Mouse (Mus musculus): ENCODE measurements around the gene Tnfsf15. TPM values are rescaled to one million over a fixed set of nuclear protein-coding genes. Genes with fewer than 3 reads are reported as not detected.
A peak's percentile ranks its signal among the peaks of the same experiment; 100 is the strongest.

Tnfsf15 gene
- polyA plus RNA-seq, 1 experiment from 2014 or later, result 0.16 TPM

DNA sequence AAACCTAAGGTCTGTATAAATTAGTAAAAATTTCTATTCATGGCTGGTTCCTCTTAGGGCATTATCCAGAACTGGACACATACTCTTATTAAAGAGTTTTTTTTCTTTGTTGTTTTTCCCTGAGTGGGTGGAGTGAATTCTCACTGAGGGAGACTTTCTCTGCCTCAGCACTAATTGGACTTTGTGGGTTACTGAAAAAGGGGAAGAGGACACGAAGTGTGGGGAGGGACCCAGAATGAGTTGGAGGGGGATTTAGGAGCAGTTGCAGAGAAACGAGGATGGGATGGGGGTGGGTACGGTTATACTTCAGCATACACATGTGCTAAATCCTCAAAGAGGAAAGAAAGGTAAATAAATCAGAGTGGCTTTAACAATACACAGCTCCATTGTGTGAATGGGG, 45.2 kb downstream of the Tnfsf15 start:
- no peak overlapping the region for H3K4me3 ChIP-seq (ENCODE audit: low read length)
- H3K9ac ChIP-seq (ENCODE audit: low read depth, low read length), result no peak overlapping the region
- WGBS, result 50% methylated on average over 3 of the region's 3 CpGs
- H3K27me3 ChIP-seq (replicated peaks; ENCODE audit: control insufficient read depth, insufficient read depth, low read length), result no peaks in the 10 kb centered on the region
- no peak overlapping the region for H3K27ac ChIP-seq (ENCODE audit: low read length)
- no peaks in the 10 kb centered on the region for H3K9me3 ChIP-seq (ENCODE audit: control insufficient read depth, low read length)
- H3K36me3 ChIP-seq (ENCODE audit: control insufficient read depth, insufficient read depth, low read length), result no peaks in the 10 kb centered on the region
- H3K4me1 ChIP-seq (ENCODE audit: control insufficient read depth, insufficient read depth, low read length), result 0 out of 2 replicates have a peak, but pooled peaks cover 3% of the 10 kb centered on the region
- ATAC-seq, result no peak
- H3K4me2 ChIP-seq (ENCODE audit: low read depth, low read length), result no peak overlapping the region

DNA sequence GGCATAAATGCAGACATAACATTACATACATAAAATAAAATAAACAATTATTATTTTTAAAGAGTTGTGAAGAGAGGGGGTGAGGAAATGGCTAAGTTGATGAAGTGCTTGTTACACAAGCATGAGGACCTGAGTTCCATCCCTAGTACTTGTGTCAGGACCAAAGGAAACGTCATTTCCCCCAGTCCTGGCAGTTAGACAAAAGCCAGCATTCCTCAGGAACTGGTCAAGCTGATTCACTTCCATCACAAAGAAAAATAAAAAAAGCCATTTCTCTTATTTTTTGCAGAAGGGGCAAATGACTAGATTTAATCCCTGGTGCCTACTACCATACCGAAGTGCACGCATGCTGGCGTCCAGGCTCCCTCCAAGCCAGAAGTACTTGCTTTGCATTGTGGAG, 48.0 kb downstream of the Tnfsf15 start:
- Histone ChIP-seq H3K4me2 (ENCODE audit: low read depth, low read length) (no peak overlapping the region), H3K27ac (ENCODE audit: low read length) (no peak overlapping the region), H3K27me3 (replicated peaks; ENCODE audit: control insufficient read depth, insufficient read depth, low read length) (no peaks in the 10 kb centered on the region), H3K9me3 (ENCODE audit: control insufficient read depth, low read length) (no peaks in the 10 kb centered on the region), H3K4me3 (ENCODE audit: low read length) (no peak overlapping the region), H3K9ac (ENCODE audit: low read depth, low read length) (no peak overlapping the region), H3K36me3 (ENCODE audit: control insufficient read depth, insufficient read depth, low read length) (no peaks in the 10 kb centered on the region), H3K4me1 (ENCODE audit: control insufficient read depth, insufficient read depth, low read length) (0 out of 2 replicates have a peak, but pooled peaks cover 3% of the 10 kb centered on the region)
- ATAC-seq, result no peak
- 82% methylated on average over 4 of the region's 4 CpGs for WGBS

DNA sequence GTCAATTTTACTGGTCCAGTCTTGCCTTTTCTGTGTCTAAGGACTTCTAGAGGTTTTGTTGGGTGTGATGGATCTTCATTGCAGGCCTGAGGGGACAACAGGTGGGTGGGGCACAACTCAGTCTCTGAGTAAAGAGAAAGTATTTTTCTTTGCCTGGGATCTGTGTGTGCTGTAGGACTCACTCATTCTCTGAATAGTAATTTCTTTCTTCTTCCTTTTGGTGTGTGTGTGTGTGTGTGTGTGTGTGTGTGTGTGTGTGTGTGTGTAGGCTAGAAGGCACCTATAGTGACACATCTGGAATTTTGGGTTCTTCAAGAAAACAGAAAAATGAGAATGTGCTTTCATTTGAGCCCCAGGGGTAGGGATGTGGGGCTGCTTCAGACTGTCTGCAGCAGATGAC, 52.6 kb downstream of the Tnfsf15 start:
- no peaks in the 10 kb centered on the region for H3K27me3 ChIP-seq (replicated peaks; ENCODE audit: control insufficient read depth, insufficient read depth, low read length)
- H3K4me1 ChIP-seq (ENCODE audit: control insufficient read depth, insufficient read depth, low read length), result no peaks in the 10 kb centered on the region
- no peaks in the 10 kb centered on the region for H3K36me3 ChIP-seq (ENCODE audit: control insufficient read depth, insufficient read depth, low read length)
- H3K9ac ChIP-seq (ENCODE audit: low read depth, low read length), result no peak overlapping the region
- no peak overlapping the region for H3K27ac ChIP-seq (ENCODE audit: low read length)
- ATAC-seq, result no peak
- no peaks in the 10 kb centered on the region for H3K9me3 ChIP-seq (ENCODE audit: control insufficient read depth, low read length)
- no peak overlapping the region for H3K4me3 ChIP-seq (ENCODE audit: low read length)
- no peak overlapping the region for H3K4me2 ChIP-seq (ENCODE audit: low read depth, low read length)

DNA sequence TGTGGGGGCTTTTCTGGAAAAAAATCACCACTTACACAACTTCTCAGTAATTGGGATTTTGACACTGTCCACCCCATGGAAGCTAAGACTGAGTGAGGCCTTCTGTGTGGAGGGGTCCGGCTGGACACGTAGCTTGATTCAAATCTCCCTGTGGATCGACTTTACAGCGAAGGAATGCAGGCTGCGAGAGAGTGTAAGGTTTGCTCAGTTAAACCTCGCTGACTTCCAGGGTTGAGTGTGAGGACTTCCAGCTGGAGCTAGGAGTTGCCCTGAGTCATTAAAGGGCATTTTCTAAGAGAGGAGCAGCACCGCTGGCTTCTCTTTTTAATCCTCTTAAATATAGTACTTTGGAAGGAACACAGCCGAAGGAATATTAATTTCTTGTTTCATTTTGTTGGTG, 57.5 kb downstream of the Tnfsf15 start:
- no peak for ATAC-seq

DNA sequence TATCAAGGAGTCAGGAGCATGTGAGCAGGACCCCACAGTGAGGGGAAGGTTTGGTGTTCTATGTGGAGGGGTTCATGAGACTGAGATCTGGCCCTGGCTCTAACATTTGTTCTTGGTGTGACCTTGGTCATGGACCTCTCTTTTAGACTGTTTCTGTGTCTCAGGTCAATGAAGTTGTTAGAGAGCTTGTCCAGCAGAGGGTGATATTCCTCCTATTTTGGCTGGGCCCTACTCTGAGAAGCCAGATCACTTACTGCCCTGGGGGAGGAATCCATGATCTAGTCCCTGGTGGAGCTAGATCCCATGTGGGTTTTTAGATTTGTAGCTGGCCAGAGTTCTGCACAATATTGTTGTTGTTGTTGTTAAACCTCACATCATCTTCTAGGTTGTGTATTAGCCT, 58.8 kb downstream of the Tnfsf15 start:
- ATAC-seq, result 0 out of 2 replicates have a peak, but pooled peaks have one; percentile 43
- H3K27ac ChIP-seq (ENCODE audit: low read length), result no peak overlapping the region
- H3K9ac ChIP-seq (ENCODE audit: low read depth, low read length), result no peak overlapping the region

More for the DNA sequence above, 57.5 kb downstream of the Tnfsf15 start:
- H3K36me3 ChIP-seq (ENCODE audit: control insufficient read depth, insufficient read depth, low read length), result no peaks in the 10 kb centered on the region
- H3K27ac ChIP-seq (ENCODE audit: low read length), result no peak overlapping the region
- H3K4me3 ChIP-seq (ENCODE audit: low read length), result no peak overlapping the region
- H3K4me1 ChIP-seq (ENCODE audit: control insufficient read depth, insufficient read depth, low read length), result peaks cover 10% of the 10 kb centered on the region
- no peaks in the 10 kb centered on the region for H3K9me3 ChIP-seq (ENCODE audit: control insufficient read depth, low read length)
- no peaks in the 10 kb centered on the region for H3K27me3 ChIP-seq (replicated peaks; ENCODE audit: control insufficient read depth, insufficient read depth, low read length)
- WGBS, result 48% methylated on average over 8 of the region's 8 CpGs
- no peak overlapping the region for H3K9ac ChIP-seq (ENCODE audit: low read depth, low read length)
- H3K4me2 ChIP-seq (ENCODE audit: low read depth, low read length), result no peak overlapping the region

DNA sequence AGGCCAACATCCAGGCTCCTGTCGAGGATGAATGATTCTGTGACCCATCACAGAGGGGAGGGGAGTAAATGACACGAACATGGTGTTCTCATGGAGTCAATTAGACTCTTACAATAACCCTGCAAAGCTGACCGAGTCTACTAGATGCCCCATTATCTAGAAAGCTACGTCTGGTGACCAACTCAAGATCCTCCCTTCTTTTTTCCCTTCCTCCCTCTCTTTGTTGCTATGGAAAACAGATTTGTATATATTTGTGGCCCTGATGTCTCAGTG, 59.7 kb downstream of the Tnfsf15 start:
- Histone ChIP-seq H3K27me3 (replicated peaks; ENCODE audit: control insufficient read depth, insufficient read depth, low read length) (no peaks in the 10 kb centered on the region), H3K4me1 (ENCODE audit: control insufficient read depth, insufficient read depth, low read length) (peaks cover 10% of the 10 kb centered on the region), H3K4me2 (ENCODE audit: low read depth, low read length) (no peak overlapping the region), H3K27ac (ENCODE audit: low read length) (no peak overlapping the region), H3K9me3 (ENCODE audit: control insufficient read depth, low read length) (no peaks in the 10 kb centered on the region), H3K4me3 (ENCODE audit: low read length) (no peak overlapping the region), H3K36me3 (ENCODE audit: control insufficient read depth, insufficient read depth, low read length) (no peaks in the 10 kb centered on the region), H3K9ac (ENCODE audit: low read depth, low read length) (no peak overlapping the region)
- no peak for ATAC-seq
- 61% methylated on average over 4 of the region's 4 CpGs for WGBS

More for the DNA sequence above, 58.8 kb downstream of the Tnfsf15 start:
- H3K4me1 ChIP-seq (ENCODE audit: control insufficient read depth, insufficient read depth, low read length), result peaks cover 10% of the 10 kb centered on the region
- H3K4me2 ChIP-seq (ENCODE audit: low read depth, low read length), result no peak overlapping the region
- no peaks in the 10 kb centered on the region for H3K36me3 ChIP-seq (ENCODE audit: control insufficient read depth, insufficient read depth, low read length)
- no peaks in the 10 kb centered on the region for H3K9me3 ChIP-seq (ENCODE audit: control insufficient read depth, low read length)
- no peaks in the 10 kb centered on the region for H3K27me3 ChIP-seq (replicated peaks; ENCODE audit: control insufficient read depth, insufficient read depth, low read length)
- H3K4me3 ChIP-seq (ENCODE audit: low read length), result no peak overlapping the region

DNA sequence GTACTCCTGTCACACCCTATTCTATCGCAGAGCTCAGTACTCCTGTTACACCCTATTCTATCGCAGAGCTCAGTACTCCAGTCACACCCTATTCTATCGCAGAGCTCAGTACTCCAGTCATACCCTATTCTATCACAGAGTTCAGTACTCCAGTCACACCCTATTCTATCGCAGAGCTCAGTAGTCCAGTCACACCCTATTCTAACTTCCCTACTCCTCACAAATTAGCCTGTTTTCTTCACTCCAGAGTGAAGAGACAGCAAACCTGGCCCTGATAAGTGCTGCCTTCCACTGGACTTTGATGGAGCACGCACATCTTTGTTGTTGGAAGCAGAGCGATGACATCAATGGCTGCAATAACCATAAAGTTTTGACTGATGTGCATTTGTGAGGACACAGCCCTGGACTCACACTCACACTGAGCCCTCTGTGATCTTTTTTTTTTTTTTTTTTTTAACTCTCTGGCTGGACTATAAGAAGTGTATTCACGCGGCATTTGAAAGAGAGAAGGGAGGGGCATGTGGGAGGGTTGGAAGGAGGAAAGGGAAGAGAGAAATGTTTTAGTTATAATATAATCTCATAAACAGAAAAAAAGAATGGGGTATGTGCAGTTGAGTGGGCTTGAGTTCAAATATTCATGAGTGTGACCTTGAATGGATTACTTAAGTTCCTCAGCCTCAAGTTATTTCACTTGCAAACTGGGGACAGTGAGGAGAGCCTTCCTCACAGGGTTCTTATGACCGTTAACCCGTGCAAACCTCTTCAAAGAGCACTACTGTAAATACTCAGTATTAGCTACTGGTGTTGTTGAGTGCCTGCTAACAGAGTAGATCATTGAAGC, 60.3 kb downstream of the Tnfsf15 start:
- H3K4me1 ChIP-seq (ENCODE audit: control insufficient read depth, insufficient read depth, low read length), result peaks cover 10% of the 10 kb centered on the region
- no peak overlapping the region for H3K4me2 ChIP-seq (ENCODE audit: low read depth, low read length)
- 58% methylated on average over 10 of the region's 10 CpGs for WGBS
- H3K9ac ChIP-seq (ENCODE audit: low read depth, low read length), result no peak overlapping the region
- no peaks in the 10 kb centered on the region for H3K36me3 ChIP-seq (ENCODE audit: control insufficient read depth, insufficient read depth, low read length)
- no peak overlapping the region for H3K4me3 ChIP-seq (ENCODE audit: low read length)
- no peak overlapping the region for H3K27ac ChIP-seq (ENCODE audit: low read length)
- H3K9me3 ChIP-seq (ENCODE audit: control insufficient read depth, low read length), result no peaks in the 10 kb centered on the region
- peak; percentile 81 for ATAC-seq
- no peaks in the 10 kb centered on the region for H3K27me3 ChIP-seq (replicated peaks; ENCODE audit: control insufficient read depth, insufficient read depth, low read length)

DNA sequence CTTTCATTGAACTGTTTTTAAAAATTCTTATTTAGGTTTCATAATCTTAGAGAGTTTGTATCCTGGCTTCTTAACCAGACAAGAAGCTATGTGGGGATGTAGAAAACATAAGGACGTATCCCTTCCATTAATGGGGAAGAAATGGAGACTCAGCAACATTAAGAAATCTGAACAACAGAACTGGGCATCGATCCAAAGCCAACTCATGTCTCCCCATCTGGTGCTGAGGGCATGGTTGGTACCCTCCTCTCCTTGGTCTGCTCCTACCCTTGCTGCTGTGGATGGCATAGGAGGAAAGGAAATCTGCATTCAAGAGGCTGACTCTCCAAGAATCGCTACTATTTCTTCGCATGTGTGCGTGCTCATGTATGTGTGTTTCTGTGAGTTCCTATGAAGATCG, 61.2 kb downstream of the Tnfsf15 start:
- Histone ChIP-seq H3K27me3 (replicated peaks; ENCODE audit: control insufficient read depth, insufficient read depth, low read length) (no peaks in the 10 kb centered on the region), H3K4me1 (ENCODE audit: control insufficient read depth, insufficient read depth, low read length) (peaks cover 10% of the 10 kb centered on the region), H3K4me2 (ENCODE audit: low read depth, low read length) (no peak overlapping the region), H3K9ac (ENCODE audit: low read depth, low read length) (no peak overlapping the region), H3K36me3 (ENCODE audit: control insufficient read depth, insufficient read depth, low read length) (no peaks in the 10 kb centered on the region), H3K27ac (ENCODE audit: low read length) (no peak overlapping the region), H3K9me3 (ENCODE audit: control insufficient read depth, low read length) (no peaks in the 10 kb centered on the region), H3K4me3 (ENCODE audit: low read length) (no peak overlapping the region)
- ATAC-seq, result no peak
- 90% methylated on average over 6 of the region's 6 CpGs for WGBS

DNA sequence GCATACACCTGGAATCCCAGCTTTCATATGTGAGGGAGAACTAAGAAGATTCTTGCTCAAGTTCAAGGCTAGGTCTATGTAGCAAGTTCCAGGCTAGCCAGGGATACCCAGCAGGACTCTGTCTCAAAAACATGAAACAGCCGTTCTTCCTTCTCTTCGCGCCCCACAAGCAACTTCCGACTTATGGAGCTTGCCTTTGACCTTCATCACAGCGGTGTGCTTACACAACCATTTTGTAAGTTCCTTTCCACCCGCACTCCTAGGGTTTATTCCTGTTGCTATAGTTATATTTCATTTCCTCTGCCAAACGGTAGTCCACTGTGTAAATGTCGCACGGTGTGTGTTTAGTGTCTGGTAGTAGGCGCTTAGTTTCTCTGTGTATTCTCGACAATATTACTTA, 61.9 kb downstream of the Tnfsf15 start:
- Histone ChIP-seq H3K27me3 (replicated peaks; ENCODE audit: control insufficient read depth, insufficient read depth, low read length) (no peaks in the 10 kb centered on the region), H3K4me2 (ENCODE audit: low read depth, low read length) (no peak overlapping the region), H3K9ac (ENCODE audit: low read depth, low read length) (no peak overlapping the region), H3K36me3 (ENCODE audit: control insufficient read depth, insufficient read depth, low read length) (no peaks in the 10 kb centered on the region), H3K4me3 (ENCODE audit: low read length) (no peak overlapping the region), H3K4me1 (ENCODE audit: control insufficient read depth, insufficient read depth, low read length) (peaks cover 10% of the 10 kb centered on the region), H3K9me3 (ENCODE audit: control insufficient read depth, low read length) (no peaks in the 10 kb centered on the region), H3K27ac (ENCODE audit: low read length) (no peak overlapping the region)
- no peak for ATAC-seq
- WGBS, result 59% methylated on average over 11 of the region's 11 CpGs

DNA sequence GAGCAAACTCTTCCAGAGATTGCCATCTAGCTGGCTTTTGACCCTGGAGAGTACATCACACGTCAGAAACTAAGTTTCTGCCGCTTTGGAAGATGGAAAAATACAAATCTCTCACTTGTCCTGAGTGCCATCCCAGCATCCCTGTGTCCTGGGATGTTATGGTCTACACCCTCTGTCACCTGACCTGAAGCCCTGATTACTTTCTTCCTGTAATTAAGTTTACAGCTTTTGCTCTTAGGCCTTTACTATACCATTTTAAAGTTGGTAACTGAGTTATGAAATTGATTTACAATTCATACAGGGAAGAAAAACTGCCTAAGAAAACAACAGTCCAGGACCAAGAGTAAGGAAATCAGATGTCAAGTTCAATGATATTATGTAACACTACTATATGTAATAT, 62.5 kb downstream of the Tnfsf15 start:
- Histone ChIP-seq H3K9ac (ENCODE audit: low read depth, low read length) (no peak overlapping the region), H3K4me2 (ENCODE audit: low read depth, low read length) (no peak overlapping the region), H3K4me1 (ENCODE audit: control insufficient read depth, insufficient read depth, low read length) (peaks cover 10% of the 10 kb centered on the region), H3K36me3 (ENCODE audit: control insufficient read depth, insufficient read depth, low read length) (no peaks in the 10 kb centered on the region), H3K9me3 (ENCODE audit: control insufficient read depth, low read length) (no peaks in the 10 kb centered on the region), H3K27me3 (replicated peaks; ENCODE audit: control insufficient read depth, insufficient read depth, low read length) (no peaks in the 10 kb centered on the region), H3K27ac (ENCODE audit: low read length) (no peak overlapping the region), H3K4me3 (ENCODE audit: low read length) (no peak overlapping the region)
- WGBS, result 66% methylated on average over 2 of the region's 2 CpGs
- ATAC-seq, result peak; percentile 20; the same call in 1 of the 2 replicates
